Mouse (Mus musculus): ENCODE results near the gene Dse.

Gene Dse

GRCm38 (mm10) chr10:34200689-34201088 is 6.8 kb downstream of the Dse start:
- no peak for DNase-seq (ENCODE audit: low spot score in 2 of 2)

DNA sequence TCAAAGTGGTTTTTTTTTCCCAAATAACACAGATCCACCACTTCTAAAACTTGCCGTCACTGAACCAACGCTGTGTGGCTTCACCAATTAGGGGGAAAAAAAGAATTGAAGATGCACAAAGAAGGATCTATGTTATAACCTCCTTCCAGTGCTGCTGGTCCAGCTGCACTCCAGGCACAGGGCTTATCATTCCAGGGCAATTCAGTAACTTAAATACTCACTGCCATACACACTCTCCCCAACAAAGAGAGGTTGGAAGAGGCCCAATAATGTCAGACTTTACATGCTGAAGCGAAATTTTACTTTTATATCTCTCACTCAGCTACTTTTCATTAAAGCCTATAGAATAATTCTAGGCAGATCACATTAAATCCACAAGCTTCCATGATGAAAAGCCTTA is 8.9 kb downstream of the Dse start:
- DNase-seq (ENCODE audit: low spot score in 2 of 2), result no peak

DNA sequence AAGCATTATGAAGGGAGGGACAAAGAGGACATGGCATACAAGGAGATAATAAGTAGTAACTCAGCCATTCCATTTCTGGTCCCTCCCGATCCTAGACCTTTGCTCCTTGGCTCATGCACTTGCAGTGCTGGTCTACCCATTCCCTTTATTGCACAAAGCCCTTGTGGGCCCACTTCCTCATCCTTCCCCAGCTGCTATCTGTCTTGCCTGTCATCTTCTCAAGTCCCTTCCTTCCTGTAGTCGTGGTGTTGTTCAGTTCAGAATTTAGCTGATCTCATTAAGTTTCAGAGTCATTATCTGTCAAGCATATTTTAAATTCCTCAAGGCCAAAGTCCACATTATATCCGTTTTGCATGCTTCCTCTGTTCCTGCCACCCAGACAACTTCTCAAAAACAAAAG is 9.5 kb downstream of the Dse start:
- DNase-seq (ENCODE audit: low spot score in 2 of 2), result no peak

DNA sequence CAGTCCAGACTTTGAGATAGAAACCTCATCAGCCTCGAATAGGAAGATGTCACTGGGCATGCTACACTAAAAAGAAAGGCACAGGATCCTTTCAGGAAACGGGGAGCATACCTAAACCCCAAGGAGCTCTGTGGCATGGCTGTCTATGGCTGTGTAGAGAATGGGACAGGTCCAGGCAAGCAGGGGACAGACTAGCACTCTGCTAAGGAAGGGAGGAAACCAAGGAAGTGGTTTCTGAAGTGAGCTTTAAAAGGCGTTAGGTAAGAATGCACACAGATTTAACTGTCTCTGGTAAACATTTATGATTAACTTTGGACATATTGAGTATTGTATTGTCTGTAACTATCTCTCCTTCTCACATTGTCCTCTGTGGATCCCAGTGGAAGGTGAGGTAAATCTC is 10.2 kb downstream of the Dse start:
- DNase-seq (ENCODE audit: low spot score in 2 of 2), result no peak

- no peak for DNase-seq (ENCODE audit: low spot score in 2 of 2)
Observed at GRCm38 (mm10) chr10:34194957-34195356, 12.6 kb downstream of the Dse start.

GRCm38 (mm10) chr10:34194503-34194902 is 13.0 kb downstream of the Dse start:
- DNase-seq (ENCODE audit: low spot score in 2 of 2), result no peak

DNA sequence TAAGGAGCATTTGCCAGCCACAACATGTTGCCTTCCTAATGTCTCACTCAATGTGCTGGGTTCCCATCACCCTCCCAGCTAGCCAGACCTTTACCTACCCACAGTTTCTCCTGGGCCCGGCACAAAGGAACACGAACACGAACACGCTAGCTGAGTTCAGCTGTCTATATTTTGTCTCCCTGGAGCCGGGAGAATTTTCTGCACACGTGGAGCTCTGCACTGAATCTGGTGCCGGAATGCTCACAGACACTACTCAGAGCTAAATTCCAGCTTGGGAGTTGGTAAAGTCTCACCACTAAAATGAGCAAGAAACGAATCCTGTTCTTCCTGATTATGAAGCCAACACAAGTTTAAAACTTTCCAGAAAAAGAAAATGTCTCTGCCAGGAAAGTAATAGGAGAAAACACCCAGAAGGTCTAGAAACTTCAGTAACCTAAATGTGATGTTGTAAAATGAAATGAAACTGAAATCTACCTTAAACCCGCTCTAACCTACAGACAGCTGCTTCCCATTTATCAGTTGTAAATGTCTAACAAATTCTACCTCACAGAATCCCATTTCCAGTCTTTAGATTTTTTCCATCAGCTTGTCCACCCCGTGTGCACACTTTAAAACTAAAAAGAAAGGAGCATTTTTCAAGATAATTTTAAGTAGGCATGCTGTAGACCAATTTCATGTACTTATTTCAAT is 20.8 kb downstream of the Dse start:
- DNase-seq (ENCODE audit: low spot score in 2 of 2), result no peak

GRCm38 (mm10) chr10:34185556-34185955 is 22.0 kb downstream of the Dse start:
- DNase-seq (ENCODE audit: low spot score in 2 of 2), result no peak

DNA sequence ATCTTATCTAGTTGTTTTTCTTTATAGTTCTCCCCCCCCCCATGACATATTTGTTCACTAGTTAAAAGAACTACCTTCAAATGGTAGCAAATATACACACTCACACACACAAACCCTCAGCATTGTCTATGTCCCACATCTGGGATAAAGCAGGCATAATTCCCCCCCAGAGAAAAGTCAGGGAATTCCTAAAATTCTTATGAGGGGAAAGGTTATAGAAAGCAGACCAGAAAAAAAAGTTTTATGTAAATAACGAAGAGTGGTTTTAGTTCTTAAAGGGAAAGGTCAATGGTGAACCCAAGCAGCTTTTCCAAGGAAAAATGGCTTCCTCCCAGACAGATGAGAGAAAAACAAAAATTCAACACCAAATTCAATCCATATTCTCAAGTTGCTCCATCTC is 22.6 kb downstream of the Dse start:
- DNase-seq (ENCODE audit: low spot score in 2 of 2), result no peak

DNA sequence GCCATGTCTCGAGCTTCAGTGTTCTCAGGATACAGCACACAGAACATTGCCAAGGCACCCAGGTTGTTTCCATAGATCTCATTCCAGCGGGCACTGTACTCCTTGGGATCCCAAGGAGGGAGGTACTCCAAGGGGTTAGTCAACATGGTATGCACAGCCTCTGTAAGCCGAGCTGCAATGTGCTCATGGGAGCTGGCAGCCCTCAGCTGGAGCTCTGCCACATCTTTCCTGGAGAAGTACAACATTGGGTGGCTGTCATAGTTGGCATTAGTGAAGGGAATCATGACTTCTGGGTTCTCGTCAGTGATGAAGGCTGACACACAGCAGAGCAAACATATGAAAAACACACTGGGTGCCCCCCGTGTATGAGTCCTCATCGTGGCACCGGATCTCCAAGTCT is 23.8 kb downstream of the Dse start:
- DNase-seq (ENCODE audit: low spot score in 2 of 2), result no peak

DNA sequence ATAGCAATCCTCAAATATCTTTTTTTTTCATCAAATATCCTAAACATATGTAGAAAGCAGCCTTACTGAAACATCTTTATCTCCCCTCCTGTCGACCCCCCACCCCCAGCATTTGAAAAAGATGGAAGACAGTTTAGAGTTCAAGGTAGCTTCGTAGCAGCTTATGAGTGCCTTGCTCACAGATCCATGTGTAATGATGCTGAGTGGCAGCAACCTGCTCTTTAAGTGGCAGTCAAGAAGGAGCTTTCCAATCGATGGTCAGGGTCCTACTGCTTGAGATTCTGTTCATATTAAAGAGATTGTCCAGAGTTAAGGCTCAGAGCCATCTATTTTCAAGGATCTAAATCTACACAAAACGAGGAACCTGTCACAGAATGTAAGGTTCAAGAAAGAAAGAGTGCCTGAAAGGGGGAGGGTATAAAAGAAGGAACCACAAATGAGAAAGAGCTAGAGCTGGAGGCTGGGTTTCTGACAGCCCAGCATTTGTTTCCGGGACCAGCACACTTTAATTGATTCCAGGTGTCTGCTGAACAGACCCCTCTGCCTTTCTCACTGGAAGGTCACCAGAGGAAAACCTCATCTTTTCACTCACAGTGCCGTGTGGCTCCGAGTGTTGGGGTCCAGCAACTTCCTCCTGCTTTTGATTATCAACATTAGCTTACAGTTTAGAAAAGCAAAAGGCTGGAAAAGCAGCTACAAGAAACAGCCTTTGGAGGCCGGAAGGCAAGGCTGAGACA is 31.5 kb downstream of the Dse start:
- no peak for DNase-seq (ENCODE audit: low spot score in 2 of 2)

GRCm38 (mm10) chr10:34172663-34173282 is 34.7 kb downstream of the Dse start:
- DNase-seq (ENCODE audit: low spot score in 2 of 2), result no peak

GRCm38 (mm10) chr10:34171660-34172059 is 35.9 kb downstream of the Dse start:
- no peak for DNase-seq (ENCODE audit: low spot score in 2 of 2)

GRCm38 (mm10) chr10:34171191-34171590 is 36.3 kb downstream of the Dse start:
- no peak for DNase-seq (ENCODE audit: low spot score in 2 of 2)

DNA sequence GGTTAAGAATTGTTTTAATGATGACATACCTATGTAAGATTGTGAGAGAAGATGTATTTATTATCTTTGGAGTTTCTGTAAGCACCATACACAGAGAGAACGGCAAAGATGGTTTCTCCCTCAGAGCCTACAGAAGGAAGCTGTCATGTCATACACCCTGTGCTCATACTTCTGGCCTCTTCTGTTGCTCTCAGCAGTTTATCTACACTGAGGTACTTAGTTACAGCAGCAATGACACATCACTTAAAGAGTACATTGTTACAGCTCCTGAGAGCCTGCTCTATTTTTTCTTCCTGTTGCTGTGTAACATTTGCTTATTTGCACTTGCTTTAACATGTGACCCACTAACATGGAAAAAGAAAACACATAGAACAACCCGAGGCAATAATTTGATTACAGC is 40.5 kb downstream of the Dse start:
- no peak for DNase-seq (ENCODE audit: low spot score in 2 of 2)

DNA sequence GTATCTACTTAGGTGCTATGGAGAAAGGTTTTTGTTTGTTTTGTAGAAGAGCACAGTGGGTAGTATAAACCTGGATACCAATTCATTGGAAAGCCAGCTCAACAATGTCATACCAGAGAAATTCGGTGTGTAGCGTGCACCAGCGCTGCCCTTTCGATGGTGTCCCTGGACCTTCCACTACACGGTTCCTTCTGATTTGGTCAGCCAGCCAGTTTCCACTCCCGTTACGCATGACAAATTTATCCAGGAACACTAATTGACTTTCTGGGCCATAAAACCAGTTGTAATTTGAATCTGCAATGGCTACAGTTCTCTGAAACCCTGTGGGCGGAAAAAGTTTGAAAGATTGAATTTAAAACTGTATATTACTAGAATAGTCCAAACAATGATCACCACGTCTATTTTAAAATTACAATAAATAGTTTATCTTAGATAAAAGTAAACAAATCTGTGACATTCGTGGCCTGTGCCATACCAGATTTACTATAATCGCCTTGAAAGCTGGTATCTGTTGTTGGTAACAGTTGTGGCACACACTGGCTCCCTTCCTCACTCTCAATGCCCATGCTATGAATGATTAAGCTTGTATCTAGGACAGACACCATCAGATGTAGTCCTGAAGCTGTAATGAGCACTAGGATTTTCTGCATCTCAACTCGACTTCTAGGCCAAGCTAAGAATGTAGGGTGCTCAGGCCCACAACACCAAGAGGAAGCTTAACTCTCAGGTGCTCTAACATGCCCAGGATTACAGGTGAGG is 51.5 kb downstream of the Dse start:
- DNase-seq (ENCODE audit: low spot score in 2 of 2), result no peak

DNA sequence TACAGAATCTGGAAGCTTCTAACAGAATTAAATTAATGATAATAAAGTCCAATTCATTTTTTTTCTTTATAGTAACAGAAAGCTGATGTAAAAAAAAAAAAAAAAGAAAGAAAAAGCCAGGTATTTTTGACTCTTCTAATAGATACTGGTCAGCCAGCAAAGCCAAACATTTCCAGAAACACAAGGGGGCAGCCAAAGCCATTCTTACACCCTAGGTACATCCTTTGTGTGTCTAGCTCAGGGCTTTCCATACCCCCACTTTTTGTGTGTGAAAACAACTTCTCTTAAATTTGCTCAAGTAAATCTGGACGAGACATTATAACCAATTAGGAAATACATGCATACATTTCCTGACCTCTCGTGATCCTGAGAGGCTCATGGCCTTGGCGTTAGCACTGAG is 55.7 kb downstream of the Dse start:
- DNase-seq (ENCODE audit: low spot score in 2 of 2), result no peak

DNA sequence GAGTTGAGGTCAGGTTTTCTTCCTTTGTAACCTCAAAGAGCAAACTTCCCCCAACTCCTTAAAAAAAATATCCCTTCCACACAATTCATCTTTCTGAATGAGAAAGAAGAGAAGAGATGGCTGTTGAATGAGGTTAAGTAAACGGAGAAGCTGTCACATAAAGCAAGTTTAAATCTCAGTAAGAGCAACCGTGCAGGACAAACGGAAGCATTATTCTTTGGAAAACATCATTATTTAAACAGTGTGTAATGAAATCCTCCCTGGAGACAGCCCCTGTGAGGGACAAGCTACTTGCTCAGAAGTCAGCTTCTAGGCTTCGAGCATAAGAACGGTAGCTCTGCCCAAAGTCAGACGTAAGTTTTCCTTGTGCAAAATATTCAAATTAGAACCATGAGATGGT is 57.1 kb downstream of the Dse start:
- no peak for DNase-seq (ENCODE audit: low spot score in 2 of 2)

DNA sequence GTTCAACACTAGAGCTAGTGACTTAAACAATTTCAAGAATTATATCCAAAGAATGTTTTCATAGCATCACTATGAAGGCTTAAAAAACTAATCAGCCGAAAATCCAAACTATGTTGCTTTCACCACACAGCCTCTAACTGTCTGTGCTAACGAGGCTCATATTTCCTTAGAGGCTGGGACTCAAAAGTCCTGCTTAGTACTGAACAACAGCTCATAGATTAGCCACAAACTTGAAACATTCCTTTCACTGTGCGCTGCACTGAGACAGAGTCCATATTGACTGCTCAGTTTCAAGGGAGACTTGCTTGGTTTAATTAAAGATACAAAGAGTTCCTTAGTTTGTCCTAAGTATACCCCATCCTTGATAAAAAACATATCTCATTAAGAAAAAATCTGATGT is 57.7 kb downstream of the Dse start:
- no peak for DNase-seq (ENCODE audit: low spot score in 2 of 2)

DNA sequence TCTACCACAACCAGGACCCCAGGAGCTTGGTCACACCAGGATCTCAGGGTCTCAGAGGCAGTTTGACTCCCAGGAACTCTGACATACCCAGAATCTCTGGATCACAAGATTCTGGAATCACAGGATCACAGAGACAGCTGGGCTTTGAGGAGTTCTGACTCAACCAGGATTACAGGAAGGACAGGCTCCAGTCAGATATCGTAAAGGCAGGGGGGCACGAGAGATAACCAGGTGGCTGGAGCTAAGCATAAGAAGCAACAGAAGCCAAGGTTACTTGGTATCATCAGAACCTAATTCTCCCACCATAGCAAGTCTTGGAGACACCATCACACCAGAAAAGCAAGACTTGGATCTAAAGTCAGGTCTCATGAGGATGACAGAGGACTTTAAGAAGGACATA is 65.8 kb downstream of the Dse start:
- DNase-seq (ENCODE audit: low spot score in 2 of 2), result no peak

- no peak for DNase-seq (ENCODE audit: low spot score in 2 of 2)
Observed at GRCm38 (mm10) chr10:34139768-34140167, 67.7 kb downstream of the Dse start.

DNA sequence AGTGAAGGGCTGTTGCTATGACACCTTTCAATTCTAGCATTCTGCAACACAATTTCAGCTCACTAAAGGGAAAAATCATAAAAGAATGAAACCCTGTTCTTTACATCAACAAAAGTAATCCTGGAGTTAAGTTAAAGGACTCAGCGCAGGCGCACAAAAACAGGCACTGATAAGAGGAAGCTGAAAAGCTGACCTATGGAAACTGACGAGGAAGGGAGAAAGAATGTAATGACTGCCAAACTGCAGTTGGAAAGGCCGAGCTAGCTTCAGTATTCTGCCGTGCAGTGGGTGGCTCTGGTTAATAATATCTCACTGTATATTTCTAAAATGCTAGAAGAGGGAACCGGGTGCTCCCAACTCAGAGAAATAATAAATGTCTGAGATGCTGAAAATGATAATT is 69.5 kb downstream of the Dse start:
- no peak for DNase-seq (ENCODE audit: low spot score in 2 of 2)

All from cerebellum, postnatal 4 days (tissue).